Mouse (Mus musculus): ENCODE measurements around the gene Acsl4.
A peak's percentile ranks its signal among the peaks of the same experiment; 100 is the strongest.

Gene Acsl4

DNA sequence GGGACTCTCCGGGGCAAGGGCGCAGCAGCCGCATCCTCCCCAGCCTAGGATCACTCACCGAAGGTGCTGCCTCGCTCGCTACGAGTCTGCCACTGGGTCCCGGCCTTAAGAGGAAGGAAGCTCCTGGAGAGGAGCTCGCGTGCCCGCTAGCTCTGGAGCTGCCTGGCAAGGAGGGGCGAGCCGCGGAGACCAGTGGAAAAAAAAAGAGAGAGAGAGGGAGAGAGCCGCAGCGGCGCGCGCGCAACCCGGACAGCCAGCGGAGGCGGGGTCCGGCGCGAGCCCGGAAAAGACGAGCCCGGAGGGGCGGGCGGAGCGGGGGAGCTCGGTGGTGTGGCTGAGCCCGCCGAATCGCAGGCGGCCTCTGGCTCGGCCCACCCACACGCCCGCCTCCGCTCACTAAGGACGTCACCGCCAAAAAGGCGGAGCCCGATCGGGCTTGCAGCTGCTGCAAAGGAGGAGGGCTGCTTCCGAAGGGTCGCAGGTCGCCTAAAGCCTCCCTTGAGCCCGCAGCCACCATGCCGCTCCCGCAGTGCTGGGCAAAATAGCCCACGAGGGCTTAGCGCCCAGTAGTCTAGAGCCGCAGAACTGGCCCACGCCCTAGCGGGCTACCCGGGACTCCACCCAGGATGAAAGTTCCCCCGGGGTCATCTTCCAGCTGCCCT lies at the start of gene Acsl4:
Gene Acsl4, minus strand, starts transcription at position 289 of the 662 bp plus-strand sequence.
- DNase-seq: peak; percentile 92

DNA sequence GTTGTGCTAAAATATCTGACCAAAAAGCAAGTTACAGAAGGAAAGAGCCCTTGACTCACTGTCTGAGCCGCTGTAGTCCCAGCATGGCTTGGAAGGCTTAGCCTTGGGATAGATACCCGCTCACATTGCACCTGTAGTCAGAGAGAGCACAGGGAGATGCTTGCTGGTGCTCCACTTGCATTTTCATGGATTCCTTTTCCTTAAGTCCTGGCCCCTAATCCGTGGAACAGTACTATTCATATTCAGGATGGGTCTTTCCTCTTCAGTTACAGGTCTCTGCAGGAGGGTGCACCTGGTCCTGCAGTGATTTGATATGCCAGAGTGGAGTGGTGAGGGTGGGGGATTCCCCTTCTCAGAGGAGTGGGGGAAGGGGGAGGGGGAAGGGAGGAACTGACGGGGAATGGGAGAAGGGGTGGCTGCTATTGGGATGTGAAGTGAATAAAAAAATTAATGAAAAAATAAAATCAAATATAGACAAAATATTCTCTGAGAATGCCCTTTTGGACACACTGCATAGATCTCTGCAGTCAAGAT lies 47.7 kb upstream of the Acsl4 start:
- no peak for DNase-seq

DNA sequence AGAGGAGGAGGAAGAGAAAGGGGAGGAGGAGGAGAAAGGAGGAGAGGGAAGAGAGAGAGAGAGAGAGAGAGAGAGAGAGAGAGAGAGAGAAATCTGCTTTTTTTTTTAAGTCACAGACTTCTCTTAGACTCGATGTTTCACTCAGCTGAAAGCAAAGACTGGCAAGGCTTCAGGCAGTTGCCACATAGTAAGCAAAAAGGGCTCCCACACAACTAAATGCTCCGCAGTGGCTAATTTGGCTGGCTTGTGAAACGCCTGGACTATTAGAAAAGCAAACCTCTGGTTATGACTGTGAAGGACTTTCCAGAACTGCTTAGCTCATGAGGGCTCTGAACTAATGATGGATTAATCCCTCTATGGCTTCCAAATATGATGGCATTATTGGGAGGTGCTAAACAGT lies 42.5 kb upstream of the Acsl4 start:
- no peak for DNase-seq

DNA sequence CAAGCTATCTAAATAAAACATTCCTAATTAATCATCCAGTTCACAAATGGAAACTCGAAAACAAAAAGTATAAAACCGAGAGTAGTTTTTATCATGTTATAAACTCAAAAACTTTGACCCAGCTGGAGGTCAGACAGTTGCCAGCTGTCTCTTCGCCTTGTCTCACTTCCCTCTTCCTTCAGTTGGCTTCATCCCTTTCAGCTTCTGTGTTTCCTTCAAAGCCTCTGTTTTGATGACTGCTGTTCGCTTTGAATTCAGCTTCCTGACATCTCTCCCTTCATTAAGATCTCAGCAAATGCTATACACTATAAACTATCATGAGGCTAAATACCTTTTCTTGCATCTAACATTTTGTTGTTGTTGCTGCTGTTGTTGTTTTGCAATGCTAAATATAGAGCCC lies 36.8 kb upstream of the Acsl4 start:
- no peak for DNase-seq

DNA sequence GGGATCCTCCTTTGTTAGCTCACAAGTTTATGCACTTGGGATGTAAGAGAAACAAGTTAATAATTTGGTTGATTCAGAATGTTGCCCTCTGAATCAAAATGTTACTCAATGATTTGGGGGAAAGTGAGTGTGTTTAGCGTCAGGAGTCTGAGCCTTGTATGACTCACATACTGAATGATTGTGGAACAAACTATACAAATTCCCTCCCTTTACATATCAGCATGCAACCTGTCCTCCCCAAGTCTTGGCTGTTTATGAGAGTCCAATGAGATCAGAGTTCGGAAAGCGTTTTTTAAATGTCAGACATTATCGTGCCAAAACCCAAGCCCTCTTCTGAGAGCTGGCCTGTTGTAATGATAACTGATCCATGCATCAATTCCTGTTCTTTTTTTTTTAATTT lies 36.3 kb upstream of the Acsl4 start:
- no peak for DNase-seq

DNA sequence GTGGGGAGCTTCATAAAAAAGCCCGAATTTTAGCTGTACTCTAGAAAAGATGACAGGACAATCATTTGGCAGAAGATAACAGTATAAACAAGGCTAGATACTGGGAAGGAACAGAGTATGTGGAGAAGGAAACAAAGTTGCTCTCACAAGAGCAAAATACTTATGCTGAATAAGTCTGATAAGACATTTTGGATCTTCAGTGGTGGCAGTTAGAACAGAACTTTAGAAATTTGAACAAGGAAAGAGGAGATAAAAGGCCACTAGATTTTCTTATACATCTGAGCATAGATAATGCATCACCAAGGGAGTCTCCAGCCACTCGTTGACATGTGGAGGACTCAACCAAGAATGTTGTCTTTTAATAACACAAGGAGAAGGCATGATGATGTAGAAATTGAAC lies 23.5 kb upstream of the Acsl4 start:
- no peak for DNase-seq

DNA sequence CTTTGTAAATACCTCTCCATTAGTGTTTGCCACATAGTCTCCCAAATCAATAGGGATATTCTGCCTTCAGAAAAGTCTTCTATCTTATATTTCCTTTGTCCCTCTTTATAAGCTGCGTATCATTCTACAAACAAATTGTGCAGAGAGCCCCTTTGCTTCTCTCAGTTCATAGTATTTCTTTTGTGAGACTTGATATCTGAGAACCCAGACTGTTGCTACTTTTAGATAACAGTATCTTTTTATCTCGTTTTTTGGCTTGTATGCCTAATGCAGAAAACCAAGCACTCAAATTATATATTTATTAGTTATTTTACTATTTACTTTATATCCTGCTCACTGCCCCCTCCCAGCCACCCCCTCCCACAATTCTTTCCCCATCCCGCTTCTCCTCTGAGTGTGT lies 19.7 kb upstream of the Acsl4 start:
- DNase-seq: no peak

DNA sequence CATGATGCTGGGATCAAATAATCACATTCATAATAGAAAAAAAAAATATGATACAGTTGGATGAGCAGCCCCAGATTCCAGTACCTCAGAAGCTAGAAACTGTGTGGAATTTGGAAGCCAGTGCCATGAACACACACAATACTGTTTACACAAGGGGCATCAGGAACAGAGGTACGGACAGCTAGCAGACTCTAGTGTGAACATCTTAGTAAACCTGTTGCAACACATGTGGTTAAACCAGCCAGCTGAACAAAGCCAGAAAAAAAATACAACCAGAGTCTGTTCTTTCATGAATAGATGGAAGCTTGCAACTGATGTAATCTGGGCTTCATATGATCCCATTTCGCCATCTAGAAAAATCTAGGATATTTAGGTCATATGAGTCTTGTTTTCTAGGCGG lies 19.0 kb upstream of the Acsl4 start:
- DNase-seq: no peak

DNA sequence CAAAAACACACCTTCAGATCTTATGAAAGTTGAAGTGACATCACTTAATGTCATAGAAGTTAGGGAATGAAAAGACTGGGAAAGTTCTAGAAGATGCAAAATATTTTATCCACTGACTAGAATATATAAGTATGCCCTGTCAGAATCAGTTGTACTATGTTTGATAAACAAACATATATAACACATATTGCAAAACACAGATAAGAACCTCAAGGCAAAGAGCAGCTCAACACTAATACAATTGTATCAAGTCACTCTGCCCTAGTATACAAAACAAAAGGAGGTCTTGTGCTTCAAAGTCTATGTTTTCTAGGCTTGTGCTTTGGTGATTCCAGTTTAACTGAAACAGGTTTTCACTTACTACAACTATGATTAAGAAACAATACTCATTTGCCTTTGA lies 12.8 kb upstream of the Acsl4 start:
- DNase-seq: no peak

DNA sequence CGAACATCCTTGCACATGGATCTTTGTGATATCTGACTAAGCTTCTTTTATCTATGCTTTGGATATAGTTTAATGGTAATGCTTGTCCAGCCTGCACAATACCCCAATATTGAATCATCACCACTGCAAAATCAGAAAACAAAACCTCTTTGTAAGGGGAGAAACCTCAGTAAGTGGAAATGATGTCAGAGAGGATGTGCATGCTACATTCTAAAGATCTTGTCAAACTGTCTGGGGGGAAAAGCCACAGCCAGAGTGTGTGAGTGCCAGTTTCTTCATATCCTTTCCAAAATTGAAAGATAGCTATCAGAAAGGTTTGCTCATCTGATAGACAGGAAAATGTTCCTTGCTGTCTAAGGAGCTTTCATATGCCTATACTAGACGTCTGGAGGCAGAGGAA lies 8.3 kb upstream of the Acsl4 start:
- DNase-seq: no peak

DNA sequence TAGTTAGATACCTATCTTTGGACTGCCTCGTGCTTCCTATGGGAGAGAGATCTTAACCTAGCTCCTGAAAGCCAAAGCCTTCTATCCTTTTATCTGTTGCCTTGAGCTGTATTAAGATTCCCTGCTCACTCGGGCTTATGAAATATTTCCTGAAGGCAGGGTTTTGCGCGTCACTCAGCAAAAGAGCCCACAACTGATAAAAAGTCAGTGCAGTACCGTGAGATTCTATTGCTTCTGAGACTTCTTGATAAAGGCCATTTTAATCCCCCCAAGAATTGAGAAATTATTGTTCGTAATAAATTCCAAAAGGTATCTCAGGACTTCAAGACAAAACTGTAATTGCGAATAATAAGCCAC lies 552 bp upstream of the Acsl4 start:
- DNase-seq: no peak

DNA sequence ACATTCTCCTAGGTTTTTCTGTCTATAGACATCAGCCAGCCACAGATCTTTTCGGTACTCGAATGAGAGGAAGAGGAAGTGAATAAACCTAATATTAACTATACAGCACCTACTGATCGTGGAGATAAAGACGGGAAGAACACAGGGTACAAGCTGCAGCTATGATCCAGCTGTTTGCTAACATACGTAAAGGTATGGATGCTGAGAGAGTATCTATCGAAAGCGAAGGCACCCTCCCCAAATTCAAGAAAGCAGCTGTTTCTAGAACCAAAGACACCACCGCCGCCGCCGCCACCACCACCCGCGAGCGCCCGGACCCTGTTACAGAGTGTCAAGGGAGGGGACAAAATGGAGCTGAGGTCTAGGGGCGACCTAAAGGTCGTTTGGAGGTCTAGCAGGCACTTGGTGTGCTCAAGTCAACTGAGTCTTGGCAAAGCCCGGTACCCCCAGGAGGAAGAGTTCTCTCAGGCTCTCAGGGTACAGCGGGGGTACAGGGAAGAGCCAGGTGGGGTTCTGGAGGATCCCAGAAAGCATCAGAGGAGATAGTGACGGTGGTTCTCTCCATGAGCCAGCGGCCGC lies 665 bp downstream of the Acsl4 start:
- DNase-seq: peak; percentile 33

DNA sequence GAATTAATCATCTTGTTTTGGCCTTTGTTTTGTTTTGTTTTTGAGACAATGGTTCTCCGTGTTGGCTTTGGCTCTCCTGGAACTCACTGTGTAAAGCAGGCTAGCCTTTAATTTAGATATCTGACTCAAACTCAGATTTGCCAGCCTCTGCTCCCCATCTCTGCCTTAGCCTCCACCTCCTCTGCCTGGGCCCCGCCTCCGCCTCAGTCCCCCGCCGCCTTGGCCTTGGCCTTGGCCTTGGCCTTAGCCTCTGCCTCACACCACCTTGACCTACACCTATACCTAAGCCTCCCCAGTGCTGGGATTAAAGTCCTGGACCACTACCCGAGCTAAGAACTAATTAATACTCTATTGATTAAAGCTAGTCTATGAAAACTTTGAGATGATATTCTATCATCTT lies 2.2 kb downstream of the Acsl4 start:
- DNase-seq: no peak

DNA sequence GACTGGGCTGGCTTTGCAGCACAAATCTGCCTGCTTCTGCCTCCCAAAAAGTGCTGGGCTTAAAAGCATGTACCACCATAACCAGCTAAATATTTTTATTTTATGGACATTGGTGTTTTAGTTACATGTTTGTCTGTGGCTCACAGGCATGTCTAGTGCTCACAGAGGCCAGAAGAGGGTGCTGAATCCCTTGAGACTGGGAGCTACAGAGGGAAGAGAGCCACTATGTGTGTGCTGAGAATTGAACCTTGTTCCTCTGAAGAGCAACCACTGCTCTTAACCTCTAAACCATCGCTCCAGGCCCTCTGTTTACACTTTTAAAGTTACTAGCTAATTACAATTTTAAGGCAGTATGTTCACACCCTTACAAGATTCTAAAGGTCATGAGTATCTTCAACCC lies 2.7 kb downstream of the Acsl4 start:
- DNase-seq: no peak

DNA sequence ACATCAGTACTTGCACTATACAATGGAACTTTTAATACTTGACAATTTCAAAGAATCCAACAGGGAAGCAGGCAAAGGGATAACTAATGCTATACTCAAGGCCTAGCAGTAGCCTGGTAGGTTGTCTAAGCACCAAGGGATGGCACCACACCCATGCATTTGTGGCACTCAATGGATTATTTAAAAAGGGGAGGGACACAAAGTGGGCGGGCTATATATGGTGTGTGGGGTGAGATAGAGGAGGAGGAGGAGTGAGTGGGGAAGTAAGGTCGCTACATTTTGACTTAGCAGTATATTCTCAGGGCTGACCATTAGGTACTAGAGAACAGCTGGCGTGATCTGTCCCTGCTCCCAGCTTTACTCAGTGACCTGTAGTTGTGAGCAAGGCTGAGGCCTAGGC lies 5.4 kb downstream of the Acsl4 start:
- peak; percentile 68 for DNase-seq

DNA sequence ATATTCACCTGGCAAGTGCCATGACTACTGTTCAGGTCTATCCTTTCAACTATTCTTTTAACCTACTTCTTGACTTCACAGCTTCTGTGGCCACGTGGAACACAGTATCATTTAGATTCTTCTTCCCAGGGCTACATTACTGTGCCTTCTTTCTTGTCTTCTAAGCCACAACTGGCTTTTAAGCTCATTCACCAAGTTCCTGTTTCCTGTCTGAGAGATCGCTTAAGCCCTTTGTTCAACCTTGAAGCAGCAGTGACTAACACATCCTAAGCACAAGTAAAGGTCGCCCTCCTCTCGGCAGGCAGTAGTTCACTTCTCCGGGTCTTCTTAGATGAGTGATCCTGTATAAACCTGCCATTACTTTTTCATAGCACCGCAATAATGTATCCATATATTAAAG lies 10.4 kb downstream of the Acsl4 start:
- no peak for DNase-seq

DNA sequence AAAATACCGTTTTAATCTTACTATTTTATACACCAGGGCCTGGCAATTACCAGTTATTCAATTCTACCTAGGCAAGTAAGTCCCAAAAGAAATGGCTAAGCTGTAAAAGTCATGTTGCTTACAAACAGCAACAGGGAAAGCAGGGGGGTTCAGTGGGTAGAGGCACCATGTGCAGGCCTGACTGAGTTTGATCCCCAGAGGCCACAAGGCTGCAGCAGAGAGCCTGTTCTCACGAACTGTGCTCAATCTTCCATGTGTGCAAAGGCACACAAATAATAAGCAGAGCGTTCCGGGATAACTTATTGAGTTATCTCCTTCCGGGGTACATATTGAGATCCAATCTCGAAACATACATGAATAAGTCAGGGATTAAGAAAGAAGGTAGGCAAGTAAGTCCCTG lies 12.3 kb downstream of the Acsl4 start:
- no peak for DNase-seq

DNA sequence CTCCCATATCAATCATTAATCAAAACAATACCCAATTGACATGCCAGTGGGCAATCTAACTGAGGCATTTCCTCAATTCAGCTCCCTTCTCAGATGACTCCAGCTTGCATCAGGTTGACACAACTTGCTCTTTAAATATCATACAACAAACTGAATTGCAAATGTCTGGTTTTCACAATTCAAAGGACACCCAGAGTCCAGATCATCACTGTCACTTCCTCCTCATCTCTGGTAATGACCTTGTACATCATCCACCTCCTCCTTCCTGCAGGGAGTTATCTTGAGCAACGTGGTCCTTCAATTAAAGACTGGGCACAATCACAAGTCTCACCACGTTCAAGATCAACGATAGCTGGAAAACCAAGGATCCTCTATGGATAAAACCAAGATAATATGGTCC lies 13.0 kb downstream of the Acsl4 start:
- no peak for DNase-seq

DNA sequence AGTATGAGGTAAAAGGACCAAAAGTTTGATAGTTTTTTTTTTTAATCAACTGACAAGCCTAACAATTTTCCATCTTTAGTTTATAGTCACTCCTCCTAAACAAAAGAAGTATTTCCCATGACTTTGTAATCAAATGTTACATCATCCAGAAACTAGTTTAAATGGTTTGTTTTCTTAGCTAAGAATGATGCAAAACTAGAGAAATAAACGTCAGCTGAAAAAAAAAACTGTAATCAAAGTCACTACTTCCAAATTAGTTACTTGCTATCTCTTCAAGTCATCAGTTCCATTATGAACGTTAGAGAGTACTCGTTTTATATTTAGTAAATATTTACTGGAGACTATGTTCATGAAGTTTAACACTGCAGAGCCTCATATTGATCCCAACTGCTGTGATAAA lies 13.6 kb downstream of the Acsl4 start:
- no peak for DNase-seq

DNA sequence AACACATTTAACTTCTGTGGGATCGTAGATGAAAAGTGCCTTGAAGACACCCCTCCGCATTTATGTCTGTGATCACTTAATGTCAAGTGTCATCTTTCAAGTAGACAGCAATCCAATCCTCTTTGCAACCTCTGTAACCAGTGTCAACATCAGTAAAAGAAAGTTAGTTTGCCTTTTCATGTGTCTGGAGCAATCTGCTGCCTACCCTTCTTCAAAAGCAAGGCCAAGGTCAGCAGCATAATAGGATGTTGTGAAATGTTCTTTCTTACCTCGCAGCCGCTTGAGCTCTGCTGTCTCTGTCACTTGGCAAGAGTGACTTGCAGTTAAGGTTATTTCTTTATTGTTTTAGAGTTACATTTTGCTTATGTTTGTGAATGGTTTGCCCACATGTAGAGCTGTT lies 14.8 kb downstream of the Acsl4 start:
- DNase-seq: no peak

DNA sequence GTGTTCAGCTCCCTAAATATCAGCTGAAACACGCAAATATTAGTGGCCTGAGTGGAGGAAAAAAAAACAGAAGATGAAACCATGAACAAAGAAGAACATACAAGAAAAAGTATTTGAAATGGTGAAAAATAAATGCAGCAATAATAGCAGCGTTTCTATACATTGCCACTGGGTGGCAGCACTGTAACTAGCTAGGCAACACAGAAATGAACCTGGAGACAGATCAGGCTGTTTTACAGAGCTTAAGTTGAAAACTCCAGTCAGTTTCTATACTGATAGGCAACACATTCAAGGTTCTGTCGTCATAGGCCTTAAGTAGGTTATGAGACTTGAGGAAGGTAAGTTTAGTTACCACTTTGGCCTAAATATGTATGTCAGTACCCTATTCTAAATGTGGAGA lies 17.9 kb downstream of the Acsl4 start:
- DNase-seq: peak; percentile 57

DNA sequence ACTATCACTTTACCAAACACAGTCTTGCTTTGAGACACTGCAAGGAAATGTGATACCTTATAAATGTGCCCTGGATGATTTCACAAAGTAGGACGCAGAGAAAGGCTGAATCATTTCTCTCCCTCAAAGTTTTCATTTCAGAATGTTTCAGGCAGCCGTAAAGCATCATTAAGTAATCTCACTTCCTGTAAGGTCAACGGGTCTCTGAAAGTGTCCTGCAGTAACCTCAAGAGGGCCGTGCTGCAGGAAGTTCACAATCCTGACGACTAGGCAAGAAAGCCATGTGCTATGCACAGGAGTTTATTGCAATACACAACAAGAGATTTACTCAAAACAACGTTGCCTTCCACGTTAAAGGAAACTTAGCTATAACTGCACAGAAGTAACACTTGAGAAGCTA lies 20.4 kb downstream of the Acsl4 start:
- no peak for DNase-seq

DNA sequence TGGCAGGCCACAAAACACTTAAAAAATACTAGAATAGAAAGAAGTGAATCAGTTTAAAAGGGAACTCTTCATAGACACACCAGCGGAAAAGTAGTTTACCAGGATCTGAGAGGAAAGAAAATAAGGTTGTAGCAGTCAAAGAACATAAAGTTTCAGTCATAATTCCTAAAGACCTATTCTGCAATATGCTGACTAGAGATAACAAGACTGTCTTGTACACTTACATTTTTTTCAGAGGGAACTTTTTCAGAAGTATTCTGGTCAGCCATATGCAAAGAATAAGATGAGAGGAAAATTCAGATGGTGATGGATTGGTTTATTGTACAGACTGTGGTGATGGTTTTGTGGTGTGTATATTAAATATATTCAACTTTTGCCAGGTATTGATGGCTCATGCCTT lies 26.5 kb downstream of the Acsl4 start:
- DNase-seq: no peak

DNA sequence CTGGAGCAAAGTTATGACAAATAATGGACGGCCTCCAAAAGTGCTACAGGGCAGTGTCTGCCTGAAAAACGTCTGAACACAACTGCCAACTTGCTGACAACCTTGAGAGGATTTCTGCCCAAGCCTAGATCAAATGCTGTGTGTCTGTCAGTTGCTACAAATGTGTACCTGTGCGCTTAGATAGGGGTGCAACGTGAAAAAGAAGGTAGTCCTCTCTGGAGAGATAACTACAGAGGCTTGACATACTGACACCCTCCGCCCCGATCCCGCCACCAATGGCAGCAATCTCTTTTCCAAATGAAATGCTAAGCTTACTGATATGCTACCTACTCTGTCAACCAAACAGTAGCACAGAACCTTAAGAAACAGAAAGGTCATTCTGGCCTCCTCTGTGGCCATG lies 31.3 kb downstream of the Acsl4 start:
- DNase-seq: peak; percentile 78

DNA sequence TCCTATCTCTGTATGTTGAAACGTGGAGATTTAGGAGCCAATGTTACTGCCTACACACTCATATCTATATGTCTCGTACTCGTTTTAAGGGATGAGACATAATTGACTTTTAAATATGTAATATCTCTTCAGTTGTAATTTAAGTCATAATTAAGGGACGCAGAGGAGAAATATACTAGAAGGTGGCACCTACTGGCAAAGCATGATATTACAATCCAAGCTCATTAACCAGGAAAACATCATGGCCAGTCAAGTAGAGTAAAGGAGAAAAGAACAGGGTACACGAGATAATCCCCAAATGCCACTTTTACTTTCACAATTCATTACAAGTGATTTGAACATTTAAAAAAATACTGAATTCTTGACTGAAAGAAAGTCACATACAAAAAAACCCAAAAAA lies 31.9 kb downstream of the Acsl4 start:
- no peak for DNase-seq

Measured in liver (tissue).